Mouse (Mus musculus) heart, adult 9 months (tissue): ENCODE measurements around the gene Dlx4.
A peak's percentile ranks its signal among the peaks of the same experiment; 100 is the strongest.

Experiments
- DNase-seq, 2 experiments: peaks; one replicate each; pipeline ENCODE4 v3.0.0; 2022; ENCODE audit warnings: low spot score in 2 of 2

Gene Dlx4

DNA sequence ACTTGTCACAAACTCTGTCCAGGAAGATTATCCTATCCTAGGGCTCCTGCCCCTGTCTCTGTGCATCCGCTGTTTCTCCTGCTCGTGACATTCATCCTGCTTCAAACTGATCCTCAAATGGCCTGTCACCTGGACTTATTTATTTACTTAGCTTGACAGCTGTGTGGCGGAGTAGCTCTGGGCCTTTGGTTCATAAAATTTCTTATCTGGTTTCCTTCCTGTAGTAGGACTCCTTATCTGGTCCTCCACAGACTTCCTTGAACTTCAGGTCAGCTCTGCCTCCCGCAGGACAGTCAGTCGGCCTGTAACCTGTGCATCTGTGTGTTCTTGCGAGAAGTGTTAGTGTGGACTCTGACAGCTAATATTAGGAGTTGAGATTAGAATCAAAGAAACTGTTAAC, 41.8 kb downstream of the Dlx4 start:
- DNase-seq: peak in 1 of 2 experiments; percentile 62

DNA sequence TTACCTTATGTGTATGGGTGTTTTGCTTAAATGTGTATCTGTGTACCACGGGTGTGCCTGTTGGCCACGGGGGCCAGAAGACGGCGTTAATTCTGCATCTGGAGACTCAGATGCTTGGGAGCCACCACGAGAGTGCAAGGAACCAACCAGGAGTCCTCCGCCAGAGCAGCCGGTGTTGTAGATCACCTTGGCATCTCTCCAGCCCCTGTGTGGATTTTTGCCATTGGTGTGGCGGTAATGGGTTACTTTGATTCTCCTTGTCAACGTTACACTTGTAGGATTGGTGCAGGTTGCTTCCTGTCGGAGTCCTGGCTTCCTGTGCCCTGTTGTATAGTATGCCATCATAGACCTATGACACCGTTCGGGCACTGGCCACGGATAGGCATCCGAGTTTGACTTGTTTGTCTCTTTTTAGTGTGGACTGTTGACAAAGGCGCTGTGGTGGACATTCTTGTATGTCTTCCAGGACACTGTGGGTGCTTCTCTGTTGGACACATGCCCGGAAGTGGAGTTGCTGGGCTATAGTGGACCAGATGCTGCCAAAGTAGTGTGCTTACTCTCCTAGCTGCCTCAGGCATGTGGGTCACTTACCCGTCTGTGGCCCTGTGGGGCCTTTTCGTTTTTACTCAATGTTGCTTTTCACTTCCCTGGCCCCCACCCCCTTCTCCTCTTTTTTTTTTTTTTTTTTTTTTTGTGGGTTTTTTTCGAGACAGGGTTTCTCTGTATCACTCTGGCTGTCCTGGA, 43.7 kb downstream of the Dlx4 start:
- DNase-seq: no peak

DNA sequence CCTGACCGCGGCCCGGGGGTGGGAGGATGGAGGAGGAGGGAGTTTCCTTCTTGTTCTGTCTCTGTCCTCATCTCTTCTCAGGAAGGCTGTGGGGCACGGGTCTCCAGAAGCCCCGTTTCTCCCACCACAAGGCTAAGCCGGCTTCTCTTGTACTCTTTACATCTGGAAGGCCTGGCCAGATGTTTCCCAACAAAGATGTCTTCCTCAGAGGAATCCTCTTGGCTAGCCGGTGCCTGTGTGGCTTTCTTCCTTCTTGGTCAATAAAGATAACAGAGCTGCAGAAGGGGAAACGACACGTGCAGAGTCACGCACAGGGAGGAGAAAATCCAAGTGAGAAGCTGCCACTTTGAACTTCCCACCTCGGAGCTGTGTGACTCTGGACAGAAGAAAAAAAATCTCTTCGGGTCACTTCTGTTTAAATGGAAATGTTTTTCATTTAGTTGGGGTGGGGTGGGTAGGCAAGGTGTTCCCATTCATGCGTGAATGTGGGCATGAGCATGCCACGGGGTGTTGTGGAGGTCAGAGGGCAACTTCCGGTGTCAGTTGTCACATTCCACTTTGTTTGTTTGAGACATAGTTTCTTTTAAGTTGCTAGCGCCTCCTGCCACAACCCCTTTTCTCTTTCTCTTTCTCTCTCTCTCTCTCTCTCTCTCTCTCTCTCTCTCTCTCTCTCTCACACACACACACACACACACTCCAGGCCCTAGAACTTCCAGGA, 44.8 kb downstream of the Dlx4 start:
- no peak for DNase-seq

DNA sequence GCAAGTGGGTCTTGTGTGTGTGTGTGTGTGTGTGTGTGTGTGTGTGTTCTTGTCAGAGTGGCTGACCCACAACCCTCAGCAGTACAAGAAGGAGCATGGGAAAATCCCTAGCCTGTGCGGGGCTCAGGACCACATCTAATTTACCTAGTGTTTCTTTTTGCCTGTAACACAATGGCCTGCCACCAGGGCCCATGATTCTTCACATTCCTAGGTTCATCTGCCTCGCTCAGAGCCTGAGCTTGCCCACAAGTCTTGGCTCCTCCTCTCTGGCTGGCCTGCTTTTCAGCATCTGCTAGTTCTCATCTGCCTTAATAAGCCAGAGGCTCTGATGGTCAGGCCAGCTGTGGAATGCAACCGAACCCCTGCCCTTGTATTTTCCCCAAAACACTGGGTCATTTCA, 45.7 kb downstream of the Dlx4 start:
- DNase-seq: no peak

DNA sequence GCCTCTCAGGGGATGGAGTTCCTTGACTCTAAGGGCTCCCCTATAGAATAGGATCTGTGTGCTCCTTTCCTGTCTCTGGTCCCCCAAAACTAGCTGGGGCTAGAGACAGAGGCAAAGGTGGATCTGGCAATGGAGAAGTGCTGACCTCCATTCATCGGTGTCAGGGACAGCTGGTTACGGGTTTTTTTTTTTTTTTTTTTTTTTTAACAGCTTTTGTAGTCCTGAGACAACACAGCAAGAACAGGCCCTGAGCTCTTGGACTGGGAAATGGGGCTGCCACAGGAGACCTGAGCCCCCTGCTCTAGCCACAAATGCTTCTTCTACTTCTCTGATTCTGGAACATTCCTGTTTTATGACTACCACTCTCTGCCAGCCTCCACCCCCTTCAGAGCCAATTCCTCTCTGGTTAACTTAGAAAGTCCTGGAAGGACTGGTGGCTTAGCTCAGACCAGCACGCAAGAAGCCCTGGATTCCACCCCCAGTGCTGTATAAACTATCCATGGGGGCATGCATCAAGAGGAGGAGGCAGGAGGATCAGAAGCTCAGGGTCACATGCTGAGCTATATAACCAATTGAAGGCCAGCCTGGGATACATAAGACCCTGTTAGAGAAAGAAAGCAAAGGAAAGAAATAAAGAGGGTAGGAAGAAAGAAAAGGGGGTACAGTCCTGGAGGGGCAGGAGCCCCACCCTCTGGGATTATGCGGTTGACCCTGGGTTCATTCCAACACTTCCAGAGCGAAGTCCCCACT, 47.5 kb downstream of the Dlx4 start:
- DNase-seq: no peak

DNA sequence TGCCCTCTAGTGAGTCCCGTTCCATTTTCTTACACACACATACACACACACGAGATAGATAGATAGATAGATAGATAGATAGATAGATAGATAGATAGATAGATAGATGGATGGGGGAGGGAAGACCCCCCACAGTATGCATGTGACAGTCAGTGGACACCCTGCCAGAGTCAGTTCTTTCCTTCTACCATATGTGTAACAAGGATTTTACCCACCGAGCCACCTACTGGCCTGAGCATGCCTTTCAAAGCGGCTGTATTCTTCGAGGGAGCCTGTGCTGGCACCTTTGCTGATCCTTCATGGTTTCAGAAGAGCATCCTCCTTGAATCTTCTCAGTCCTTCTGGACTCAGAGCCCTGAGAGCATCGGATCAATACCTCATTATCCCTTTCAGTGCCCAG, 48.2 kb downstream of the Dlx4 start:
- no peak for DNase-seq

DNA sequence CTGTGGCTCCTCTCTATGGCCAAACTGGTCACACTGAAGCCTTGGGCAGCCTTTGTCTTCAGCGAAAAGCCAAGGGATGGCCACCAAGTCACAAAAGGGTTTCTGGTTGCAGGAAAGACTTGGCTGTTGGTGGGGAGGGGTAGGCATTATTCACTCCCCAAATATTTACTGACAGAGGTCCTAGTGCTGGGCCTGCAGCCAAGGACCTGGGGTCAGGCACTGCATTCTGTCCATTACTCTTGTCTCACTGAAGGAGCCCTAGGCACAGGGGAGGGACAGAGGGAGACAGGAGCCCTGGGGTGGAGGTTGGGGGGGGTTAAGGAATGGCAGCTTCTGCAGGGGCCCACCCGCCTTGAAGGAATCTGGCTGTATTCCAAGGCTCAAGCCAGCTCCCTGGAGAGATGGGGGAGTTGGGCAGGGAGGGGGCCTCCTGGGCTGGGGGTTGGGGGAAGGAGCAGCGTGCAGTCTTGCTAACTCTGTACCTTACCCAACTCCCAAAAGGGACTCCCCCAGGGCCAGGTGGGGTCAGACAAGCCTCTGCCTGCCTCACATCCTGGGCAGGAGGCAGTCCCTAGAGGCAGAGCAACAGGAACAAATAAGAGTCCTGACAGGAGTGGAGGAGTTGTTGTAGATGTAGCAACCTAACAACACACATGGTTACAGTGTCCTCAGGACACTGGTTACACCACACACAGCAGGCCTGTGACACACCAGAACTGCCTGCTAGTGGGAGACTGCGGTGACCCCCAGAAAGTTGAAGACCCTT, 49.3 kb downstream of the Dlx4 start:
- DNase-seq: no peak

DNA sequence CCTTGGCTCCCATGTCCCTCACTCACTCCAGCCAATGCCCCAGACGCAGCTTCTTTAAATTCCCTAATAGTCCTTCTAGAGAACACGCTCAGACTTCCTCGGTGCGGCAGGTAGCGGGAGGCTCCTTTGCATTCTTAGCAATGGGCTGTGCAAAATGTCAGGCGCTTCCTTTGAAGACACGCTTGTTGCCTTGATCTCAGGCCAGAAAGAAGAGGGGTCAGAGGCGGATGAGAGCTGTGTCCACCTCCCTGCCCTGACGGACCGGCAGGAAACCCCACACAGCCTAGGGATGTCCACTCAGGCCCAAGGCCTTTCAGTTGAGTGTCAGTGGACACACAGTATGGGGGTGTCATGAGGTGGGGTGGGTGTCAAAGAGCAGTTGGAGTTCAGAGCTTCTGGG, 50.5 kb downstream of the Dlx4 start:
- no peak for DNase-seq

DNA sequence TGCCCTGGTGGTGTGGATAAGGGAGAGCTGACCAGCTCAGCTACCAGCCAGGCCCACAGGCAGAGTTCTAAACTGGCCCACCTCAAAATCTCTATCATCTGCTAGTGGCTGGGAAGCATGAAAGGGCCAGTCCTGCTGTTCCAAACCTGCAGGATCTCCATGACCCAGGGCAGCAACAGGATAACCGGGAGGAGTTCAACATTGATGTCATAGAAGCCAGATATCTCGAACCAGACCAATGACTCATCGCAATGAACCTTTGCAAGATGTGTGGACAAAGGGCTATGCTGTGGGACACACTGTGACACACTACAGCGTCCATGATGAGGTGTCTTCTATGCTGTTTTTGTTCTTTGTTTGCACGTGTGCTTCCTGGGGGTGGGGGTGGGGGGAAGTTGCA, 53.0 kb downstream of the Dlx4 start:
- no peak for DNase-seq
